Mouse (Mus musculus) brain, embryonic 18.5 days (tissue): ENCODE results near the gene Arhgap6.

Source experiments
- DNase-seq: peaks from one replicate; pipeline ENCODE4 v3.0.0-alpha.2; 2012; ENCODE audit warnings: low read depth, low spot score

Arhgap6 gene

GRCm38 (mm10) chrX:168794974-168795858 is at the start of gene Arhgap6:
Arhgap6 (plus strand) TSS chrX:168795099.
- DNase-seq, result no peak

GRCm38 (mm10) chrX:168747011-168747410 is 47.9 kb upstream of the Arhgap6 start:
- no peak for DNase-seq

DNA sequence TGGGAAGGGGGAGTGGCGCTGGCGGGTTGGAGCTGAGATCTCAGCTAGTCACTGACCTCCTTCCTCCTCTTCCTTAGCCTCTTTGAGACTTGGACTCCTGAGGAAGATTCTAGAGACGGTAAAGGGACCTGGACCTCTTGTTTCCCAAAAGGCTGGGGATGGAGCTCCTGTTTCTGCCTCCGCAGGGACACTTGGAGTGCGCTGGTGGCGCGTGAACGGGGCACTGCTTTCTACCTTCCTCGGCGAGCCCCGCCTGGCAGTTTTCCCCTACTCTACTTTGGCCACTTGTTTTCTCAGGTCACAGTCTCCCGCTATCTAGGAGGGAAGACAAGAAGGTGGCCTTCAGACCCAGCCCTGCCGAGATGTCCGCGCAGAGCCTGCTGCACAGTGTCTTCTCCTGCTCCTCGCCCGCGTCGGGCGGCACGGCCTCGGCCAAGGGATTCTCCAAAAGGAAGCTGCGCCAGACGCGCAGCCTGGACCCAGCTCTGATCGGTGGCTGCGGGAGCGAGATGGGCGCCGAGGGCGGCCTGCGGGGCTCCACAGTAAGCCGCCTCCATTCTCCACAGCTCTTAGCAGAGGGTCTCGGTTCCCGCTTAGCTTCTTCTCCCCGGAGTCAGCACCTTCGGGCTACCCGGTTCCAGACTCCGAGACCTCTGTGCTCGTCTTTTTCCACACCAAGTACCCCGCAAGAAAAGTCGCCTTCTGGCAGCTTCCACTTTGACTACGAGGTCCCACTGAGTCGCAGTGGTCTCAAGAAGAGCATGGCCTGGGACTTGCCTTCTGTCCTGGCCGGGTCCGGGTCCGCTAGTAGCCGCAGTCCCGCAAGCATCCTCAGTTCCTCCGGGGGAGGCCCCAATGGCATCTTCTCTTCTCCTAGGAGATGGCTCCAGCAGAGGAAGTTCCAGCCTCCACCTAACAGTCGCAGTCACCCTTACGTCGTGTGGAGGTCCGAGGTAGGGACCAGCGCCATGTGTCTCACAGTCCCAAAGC is 1.3 kb downstream of the Arhgap6 start:
- DNase-seq, result no peak

GRCm38 (mm10) chrX:168804677-168805076 is 9.8 kb downstream of the Arhgap6 start:
- DNase-seq, result no peak

DNA sequence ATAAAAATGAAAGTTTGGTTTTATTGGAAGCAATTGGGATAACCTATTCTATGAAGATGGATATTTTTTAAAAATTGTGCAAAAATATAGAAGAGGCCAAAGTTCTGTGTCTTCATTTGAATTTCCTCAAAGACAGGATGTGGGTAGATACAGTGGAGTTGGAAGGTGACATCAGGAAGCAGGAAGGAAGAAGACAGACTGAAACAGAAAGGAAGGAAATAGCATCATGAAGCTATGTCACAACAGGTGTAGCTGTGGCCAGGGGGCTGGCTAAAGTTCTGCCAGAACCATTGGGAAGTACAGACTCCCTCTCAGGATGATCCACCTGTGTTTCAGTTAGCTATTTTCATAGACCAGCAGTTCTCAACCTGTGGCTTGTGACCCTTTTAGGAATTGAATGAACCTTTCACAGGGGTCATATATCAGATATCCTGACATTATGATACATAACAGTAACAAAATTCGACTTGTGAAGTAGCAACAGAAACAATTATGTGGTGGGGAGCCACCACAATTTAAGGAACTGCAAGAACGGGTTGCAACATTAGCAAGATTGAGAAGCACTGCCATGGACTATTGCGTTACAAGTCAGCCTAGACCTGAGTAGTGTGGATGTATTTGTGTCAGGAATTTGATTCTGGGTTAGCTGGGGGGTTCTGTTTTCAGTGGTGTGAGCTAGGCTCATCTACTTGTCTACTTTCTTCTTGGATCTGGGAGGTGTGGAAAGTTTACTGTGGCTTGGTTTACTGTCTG is 15.8 kb downstream of the Arhgap6 start:
- DNase-seq, result no peak

- DNase-seq, result no peak
Measured at GRCm38 (mm10) chrX:168818858-168819257, 24.0 kb downstream of the Arhgap6 start.

GRCm38 (mm10) chrX:168824166-168824565 is 29.3 kb downstream of the Arhgap6 start:
- no peak for DNase-seq

- no peak for DNase-seq
Measured at GRCm38 (mm10) chrX:168832343-168832742, 37.4 kb downstream of the Arhgap6 start.

- DNase-seq, result no peak
Measured at GRCm38 (mm10) chrX:168848062-168848461, 53.2 kb downstream of the Arhgap6 start.

GRCm38 (mm10) chrX:168874688-168875087 is 79.8 kb downstream of the Arhgap6 start:
- DNase-seq, result no peak

GRCm38 (mm10) chrX:168903557-168903956 is 108.7 kb downstream of the Arhgap6 start:
- no peak for DNase-seq

- DNase-seq, result no peak
Measured at GRCm38 (mm10) chrX:168904086-168904485, 109.2 kb downstream of the Arhgap6 start.

GRCm38 (mm10) chrX:168907586-168907985 is 112.7 kb downstream of the Arhgap6 start:
- DNase-seq, result no peak

- DNase-seq, result no peak
Measured at GRCm38 (mm10) chrX:168913519-168913918, 118.6 kb downstream of the Arhgap6 start.

DNA sequence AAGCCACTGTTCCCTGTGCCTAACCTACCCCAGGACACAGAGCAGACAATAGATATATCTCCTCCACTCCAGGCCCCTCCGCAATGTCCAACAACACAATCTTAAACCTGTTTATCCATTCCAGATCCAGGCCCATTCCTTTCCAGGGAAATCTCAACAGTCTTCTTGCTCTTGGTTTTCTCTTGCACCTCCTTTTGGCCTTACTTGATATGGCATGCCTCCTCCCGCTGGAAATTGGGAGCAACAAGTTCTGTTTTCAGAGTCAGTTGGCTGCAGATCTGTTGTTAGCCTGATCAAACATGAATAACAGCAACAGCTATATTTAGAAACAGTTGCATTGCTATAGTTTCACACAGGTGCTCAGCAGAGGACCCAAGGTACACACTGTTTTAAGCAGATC is 126.0 kb downstream of the Arhgap6 start:
- DNase-seq, result no peak

DNA sequence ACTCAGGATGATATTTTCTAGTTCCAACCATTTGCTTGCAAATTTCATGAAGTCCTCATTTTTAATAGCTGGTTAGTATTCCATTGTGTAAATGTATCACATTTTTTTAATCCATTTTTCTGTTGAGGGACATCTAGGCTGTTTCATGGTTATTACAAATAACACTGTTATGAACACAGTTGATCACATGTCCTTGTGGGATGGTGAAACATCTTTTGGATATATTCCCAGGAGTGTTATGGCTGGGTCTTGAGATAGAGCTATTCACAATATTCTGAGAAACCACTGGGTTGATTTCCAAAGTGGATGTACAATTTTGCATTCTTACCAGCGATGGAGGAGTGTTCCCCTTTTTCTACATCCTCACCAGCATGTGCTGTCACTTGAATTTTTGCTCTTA is 137.5 kb downstream of the Arhgap6 start:
- DNase-seq, result no peak

DNA sequence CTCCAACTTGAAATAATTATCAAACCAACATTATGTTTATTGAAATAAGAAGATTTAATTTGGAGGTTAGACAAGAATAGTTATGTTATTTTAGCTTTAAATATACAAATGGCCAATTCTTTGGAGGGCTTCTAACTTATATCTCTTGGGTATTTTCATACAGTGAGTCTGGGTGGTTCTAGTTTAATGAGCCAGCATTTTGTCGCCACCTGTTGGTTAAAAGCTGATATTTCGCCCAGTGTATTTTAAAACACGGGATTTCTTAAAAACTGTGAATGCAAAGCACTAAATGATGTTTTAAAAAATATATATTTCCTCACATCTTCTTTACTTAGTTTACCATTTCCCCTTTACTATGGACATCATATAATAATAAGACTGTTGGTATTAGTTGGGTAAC is 140.5 kb downstream of the Arhgap6 start:
- no peak for DNase-seq

GRCm38 (mm10) chrX:168937941-168938340 is 143.0 kb downstream of the Arhgap6 start:
- no peak for DNase-seq

- no peak for DNase-seq
Measured at GRCm38 (mm10) chrX:168941684-168942083, 146.8 kb downstream of the Arhgap6 start.

DNA sequence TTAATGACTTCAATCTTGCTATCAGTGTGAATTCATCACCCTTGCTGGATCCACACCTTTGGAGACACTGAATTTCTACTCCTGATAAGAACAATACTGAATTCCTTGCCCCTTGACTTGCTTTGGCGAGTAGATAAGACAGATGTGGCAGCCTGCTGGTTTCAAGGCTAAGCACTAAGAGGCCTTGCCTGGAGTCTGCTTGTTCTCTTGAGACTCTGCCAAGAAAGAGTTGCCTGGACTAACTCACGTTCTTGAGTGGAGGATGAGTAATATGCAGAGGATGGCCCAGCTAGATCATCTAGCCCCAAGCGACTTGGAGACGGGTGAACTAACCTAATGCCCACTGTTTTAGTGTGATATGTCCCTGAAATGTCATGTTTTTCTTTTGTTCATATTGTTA is 148.3 kb downstream of the Arhgap6 start:
- no peak for DNase-seq

DNA sequence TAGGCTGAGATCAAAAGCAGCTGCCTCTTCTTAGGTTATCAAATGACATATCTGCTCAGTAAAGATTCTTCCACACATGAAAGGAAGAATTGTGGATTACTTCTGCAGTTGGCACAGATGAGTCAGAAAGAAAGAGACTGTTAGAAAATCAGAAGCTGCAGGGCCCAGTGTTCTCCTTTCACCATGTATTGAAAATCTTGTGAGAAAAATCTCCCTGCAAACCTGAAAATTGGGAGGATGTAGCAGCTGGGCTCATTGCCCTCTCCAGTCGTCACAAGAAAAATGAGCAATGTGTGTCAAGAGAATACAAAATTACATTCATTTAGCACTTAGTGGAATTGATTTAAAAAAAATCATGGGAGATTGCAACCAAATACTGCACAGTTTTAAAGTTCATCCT is 180.5 kb downstream of the Arhgap6 start:
- DNase-seq, result no peak

DNA sequence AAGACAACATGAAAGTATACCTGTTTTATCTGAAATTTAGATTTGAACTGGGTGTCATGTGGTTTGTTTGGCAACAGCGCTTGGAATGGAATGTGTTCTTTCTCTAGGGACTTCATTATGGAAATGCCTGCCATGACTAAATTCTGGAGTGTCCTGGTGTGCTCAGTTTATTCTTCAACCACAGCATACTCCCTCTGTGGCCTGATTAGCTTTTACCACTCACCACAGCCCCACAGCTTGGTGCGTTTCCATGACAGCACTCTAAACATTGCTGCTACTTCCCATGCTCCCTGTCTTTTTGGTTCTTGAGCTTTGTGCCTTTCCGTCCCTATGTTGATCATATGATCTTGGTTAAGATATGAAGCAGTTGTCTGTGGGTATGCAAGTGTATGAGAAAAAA is 182.9 kb downstream of the Arhgap6 start:
- no peak for DNase-seq
